Mouse (Mus musculus): ENCODE results near the gene Gm29776.

Gene Gm29776

GRCm38 (mm10) chr14:54698733-54699132 lies at the start of gene Gm29776:
Gene Gm29776, minus strand, starts transcription at chr14:54698833.
- DNase-seq, result no peak

GRCm38 (mm10) chr14:54746038-54746437 lies 47.4 kb upstream of the Gm29776 start:
- DNase-seq, result no peak

- peak; percentile 33 for DNase-seq
Observed at GRCm38 (mm10) chr14:54744473-54744872, 45.8 kb upstream of the Gm29776 start.

- peak; percentile 83 for DNase-seq
Observed at GRCm38 (mm10) chr14:54742375-54742774, 43.7 kb upstream of the Gm29776 start.

GRCm38 (mm10) chr14:54741721-54742120 lies 43.1 kb upstream of the Gm29776 start:
- no peak for DNase-seq

GRCm38 (mm10) chr14:54737634-54738033 lies 39.0 kb upstream of the Gm29776 start:
- no peak for DNase-seq

GRCm38 (mm10) chr14:54736555-54737552 lies 38.2 kb upstream of the Gm29776 start:
- no peak for DNase-seq

- DNase-seq, result no peak
Observed at GRCm38 (mm10) chr14:54735221-54735620, 36.6 kb upstream of the Gm29776 start.

- DNase-seq, result no peak
Observed at GRCm38 (mm10) chr14:54734004-54734403, 35.4 kb upstream of the Gm29776 start.

GRCm38 (mm10) chr14:54732206-54732605 lies 33.6 kb upstream of the Gm29776 start:
- DNase-seq, result no peak

GRCm38 (mm10) chr14:54730305-54730704 lies 31.7 kb upstream of the Gm29776 start:
- DNase-seq, result no peak

GRCm38 (mm10) chr14:54728823-54729653 lies 30.4 kb upstream of the Gm29776 start:
- no peak for DNase-seq

- no peak for DNase-seq
Observed at GRCm38 (mm10) chr14:54727565-54727964, 28.9 kb upstream of the Gm29776 start.

- no peak for DNase-seq
Observed at GRCm38 (mm10) chr14:54724049-54724448, 25.4 kb upstream of the Gm29776 start.

- no peak for DNase-seq
Observed at GRCm38 (mm10) chr14:54721711-54722110, 23.1 kb upstream of the Gm29776 start.

GRCm38 (mm10) chr14:54720654-54721350 lies 22.2 kb upstream of the Gm29776 start:
- no peak for DNase-seq

- DNase-seq, result no peak
Observed at GRCm38 (mm10) chr14:54720041-54720440, 21.4 kb upstream of the Gm29776 start.

GRCm38 (mm10) chr14:54715402-54715801 lies 16.8 kb upstream of the Gm29776 start:
- no peak for DNase-seq

GRCm38 (mm10) chr14:54714617-54715081 lies 16.0 kb upstream of the Gm29776 start:
- peak; percentile 27 for DNase-seq

GRCm38 (mm10) chr14:54714121-54714520 lies 15.5 kb upstream of the Gm29776 start:
- DNase-seq, result peak; percentile 87

- DNase-seq, result peak; percentile 55
Observed at GRCm38 (mm10) chr14:54712861-54713260, 14.2 kb upstream of the Gm29776 start.

- no peak for DNase-seq
Observed at GRCm38 (mm10) chr14:54712074-54712473, 13.4 kb upstream of the Gm29776 start, which contains the start of gene Cebpe. Gene Cebpe, minus strand, starts transcription at chr14:54712174.

- DNase-seq, result no peak
Observed at GRCm38 (mm10) chr14:54709054-54709453, 10.4 kb upstream of the Gm29776 start.

Measured in kidney, postnatal 14 days (tissue).